Mouse (Mus musculus) leukemia stem cell, adult 10-12 weeks (primary cell): ENCODE measurements around the gene Gm8281. TPM values are rescaled to one million over a fixed set of nuclear protein-coding genes. Genes with fewer than 3 reads are reported as not detected.

ENCODE experiments used
- polyA plus RNA-seq: library from polyadenylated mRNA; stranded (reverse); fragments of >175 nt; gene quantifications from 2 replicates; pipeline ENCODE4 v1.2.3, GENCODE M21; 2012; ENCODE audit warnings: low replicate concordance

The Gm8281 gene
- not detected in 2 replicates for polyA plus RNA-seq

GRCm38 (mm10) chr14:5070611-5071490 lies at the start of gene Gm8281:
Gm8281 (plus strand) TSS chr14:5071040.

GRCm38 (mm10) chr14:5050329-5050728 lies 20.5 kb upstream of the Gm8281 start, which contains the start of gene 4930555G01Rik:
4930555G01Rik (plus strand) TSS chr14:5050629.

GRCm38 (mm10) chr14:5131219-5131618 lies 60.4 kb downstream of the Gm8281 start, which contains the start of gene Gm8279:
Gm8279 (plus strand) TSS chr14:5131519.

Other genes with a start within 250 kb of the Gm8281 start
- not detected in 2 replicates for gene Gm3269, start 232.9 kb upstream of the Gm8281 start, polyA plus RNA-seq
- not detected in 2 replicates for gene Gm3264, start 215.5 kb upstream of the Gm8281 start, polyA plus RNA-seq
- gene Gm3278, start 178.6 kb upstream of the Gm8281 start, polyA plus RNA-seq, result not detected in 2 replicates
- not detected in 2 replicates for gene Gm8297, start 87.1 kb upstream of the Gm8281 start, polyA plus RNA-seq
- gene Gm3298, start 55.1 kb upstream of the Gm8281 start, polyA plus RNA-seq, result not detected in 2 replicates
- gene 4930555G01Rik, start 20.4 kb upstream of the Gm8281 start, polyA plus RNA-seq, result not detected in 2 replicates
- gene Gm8279, start 60.5 kb downstream of the Gm8281 start, polyA plus RNA-seq, result not detected in 2 replicates
- gene Gm3317, start 93.5 kb downstream of the Gm8281 start, polyA plus RNA-seq, result not detected in 2 replicates
- not detected in 2 replicates for gene Gm8271, start 114.8 kb downstream of the Gm8281 start, polyA plus RNA-seq
- 0.13 TPM in 1 of 2 replicates, not detected in the other for gene Gm3526, start 189.5 kb downstream of the Gm8281 start, polyA plus RNA-seq